Mouse (Mus musculus): ENCODE results near the gene Atg4a-ps. TPM values are rescaled to one million over a fixed set of nuclear protein-coding genes. Genes with fewer than 3 reads are reported as not detected.
"Not testable (repeated sequence)": the region's sequence is repeated elsewhere in the genome, so short reads cannot be mapped to it uniquely, and the experiment has no call there.

Atg4a-ps gene
- polyA plus RNA-seq (2012; rRNA removed) = not detected in 2 replicates

DNA sequence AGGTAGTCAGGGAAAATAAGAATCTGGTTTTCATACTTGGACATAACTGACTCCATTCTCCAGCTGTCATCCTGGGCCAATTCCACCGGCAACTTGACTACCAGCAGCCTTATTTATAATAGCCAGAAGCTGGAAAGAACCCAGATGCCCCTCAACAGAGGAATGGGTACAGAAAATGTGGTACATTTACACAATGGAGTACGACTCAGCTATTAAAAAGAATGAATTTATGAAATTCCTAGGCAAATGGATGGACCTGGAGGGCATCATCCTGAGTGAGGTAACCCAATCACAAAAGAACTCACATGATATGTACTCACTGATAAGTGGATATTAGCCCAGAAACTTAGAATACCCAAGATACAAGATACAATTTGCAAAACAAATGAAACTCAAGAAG is at the start of gene Atg4a-ps:
Atg4a-ps (minus strand) TSS at position 101 of the 400 bp plus-strand sequence.
- 94% methylated on average over 2 of the region's 2 CpGs for WGBS
- H3K4me1 ChIP-seq (replicated peaks; ENCODE audit: control insufficient read depth, insufficient read depth, low read length) = peaks cover 25% of the 10 kb centered on the region
- H3K27me3 ChIP-seq (ENCODE audit: control insufficient read depth, insufficient read depth, low read length); H3K4me3 ChIP-seq (ENCODE audit: control insufficient read depth, insufficient read depth, low read length); DNase-seq; H3K27ac ChIP-seq (ENCODE audit: control insufficient read depth, insufficient read depth, low read length); H3K36me3 ChIP-seq (ENCODE audit: control insufficient read depth, insufficient read depth, low read length): not testable (repeated sequence)

- H3K4me1 ChIP-seq (replicated peaks; ENCODE audit: control insufficient read depth, insufficient read depth, low read length) = no peaks in the 10 kb centered on the region
- no peak for DNase-seq
- TF ChIP-seq POLR2A (IDR thresholded peaks at IDR 0.05; ENCODE audit: control insufficient read depth, extremely low read depth, insufficient read depth, low read length, poor library complexity) = no peak
- TF ChIP-seq CTCF (IDR thresholded peaks at IDR 0.05; ENCODE audit: borderline replicate concordance, control insufficient read depth, extremely low read depth, insufficient read depth, low read length, poor library complexity) = no peak
- H3K27me3 ChIP-seq (ENCODE audit: control insufficient read depth, insufficient read depth, low read length) = no peaks in the 10 kb centered on the region
- no peak overlapping the region for H3K27ac ChIP-seq (ENCODE audit: control insufficient read depth, insufficient read depth, low read length)
- no peaks in the 10 kb centered on the region for H3K36me3 ChIP-seq (ENCODE audit: control insufficient read depth, insufficient read depth, low read length)
- no peak overlapping the region for H3K4me3 ChIP-seq (ENCODE audit: control insufficient read depth, insufficient read depth, low read length)
- WGBS = 79% methylated on average over 3 of the region's 3 CpGs
Observed at GRCm38 (mm10) chr3:103695556-103695955, 49.7 kb upstream of the Atg4a-ps start.

DNA sequence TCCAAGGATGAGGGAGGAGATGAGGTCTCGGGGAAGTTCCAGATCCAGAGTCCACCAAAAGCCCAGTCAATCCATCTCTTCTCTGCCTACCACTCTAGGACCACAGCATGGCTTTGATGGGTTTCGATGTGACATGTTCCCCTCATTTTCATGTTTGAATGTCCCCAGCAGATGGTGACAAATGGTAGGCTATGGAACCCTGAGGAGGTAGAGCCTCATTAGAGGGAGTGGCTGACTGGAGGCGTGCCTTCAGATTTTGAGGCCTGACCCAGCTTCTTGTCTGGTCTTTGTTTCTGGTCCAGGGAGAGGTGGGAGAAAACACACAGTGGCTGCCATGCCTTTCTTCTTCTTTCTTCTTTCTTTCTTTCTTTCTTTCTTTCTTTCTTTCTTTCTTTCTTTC is 44.6 kb upstream of the Atg4a-ps start:
- WGBS = 79% methylated on average over 3 of the region's 3 CpGs
- Histone ChIP-seq H3K27ac (ENCODE audit: control insufficient read depth, insufficient read depth, low read length) (no peak overlapping the region), H3K27me3 (ENCODE audit: control insufficient read depth, insufficient read depth, low read length) (no peaks in the 10 kb centered on the region), H3K4me1 (replicated peaks; ENCODE audit: control insufficient read depth, insufficient read depth, low read length) (no peaks in the 10 kb centered on the region), H3K4me3 (ENCODE audit: control insufficient read depth, insufficient read depth, low read length) (no peak overlapping the region), H3K36me3 (ENCODE audit: control insufficient read depth, insufficient read depth, low read length) (no peaks in the 10 kb centered on the region)
- no peak for DNase-seq
- TF ChIP-seq CTCF (IDR thresholded peaks at IDR 0.05; ENCODE audit: borderline replicate concordance, control insufficient read depth, extremely low read depth, insufficient read depth, low read length, poor library complexity) (no peak), POLR2A (IDR thresholded peaks at IDR 0.05; ENCODE audit: control insufficient read depth, extremely low read depth, insufficient read depth, low read length, poor library complexity) (no peak)

- Histone ChIP-seq H3K36me3 (ENCODE audit: control insufficient read depth, insufficient read depth, low read length) (no peaks in the 10 kb centered on the region), H3K4me1 (replicated peaks; ENCODE audit: control insufficient read depth, insufficient read depth, low read length) (no peaks in the 10 kb centered on the region), H3K27ac (ENCODE audit: control insufficient read depth, insufficient read depth, low read length) (no peak overlapping the region), H3K27me3 (ENCODE audit: control insufficient read depth, insufficient read depth, low read length) (no peaks in the 10 kb centered on the region), H3K4me3 (ENCODE audit: control insufficient read depth, insufficient read depth, low read length) (no peak overlapping the region)
- WGBS = 67% methylated on average over 1 of the region's 1 CpGs
- no peak for TF ChIP-seq POLR2A (IDR thresholded peaks at IDR 0.05; ENCODE audit: control insufficient read depth, extremely low read depth, insufficient read depth, low read length, poor library complexity)
- no peak for TF ChIP-seq CTCF (IDR thresholded peaks at IDR 0.05; ENCODE audit: borderline replicate concordance, control insufficient read depth, extremely low read depth, insufficient read depth, low read length, poor library complexity)
- DNase-seq = no peak
Observed at GRCm38 (mm10) chr3:103689043-103689442, 43.2 kb upstream of the Atg4a-ps start.

GRCm38 (mm10) chr3:103683966-103684319 is 38.1 kb upstream of the Atg4a-ps start:
- no peaks in the 10 kb centered on the region for H3K36me3 ChIP-seq (ENCODE audit: control insufficient read depth, insufficient read depth, low read length)
- no peak for DNase-seq
- WGBS = 74% methylated on average over 5 of the region's 5 CpGs

DNA sequence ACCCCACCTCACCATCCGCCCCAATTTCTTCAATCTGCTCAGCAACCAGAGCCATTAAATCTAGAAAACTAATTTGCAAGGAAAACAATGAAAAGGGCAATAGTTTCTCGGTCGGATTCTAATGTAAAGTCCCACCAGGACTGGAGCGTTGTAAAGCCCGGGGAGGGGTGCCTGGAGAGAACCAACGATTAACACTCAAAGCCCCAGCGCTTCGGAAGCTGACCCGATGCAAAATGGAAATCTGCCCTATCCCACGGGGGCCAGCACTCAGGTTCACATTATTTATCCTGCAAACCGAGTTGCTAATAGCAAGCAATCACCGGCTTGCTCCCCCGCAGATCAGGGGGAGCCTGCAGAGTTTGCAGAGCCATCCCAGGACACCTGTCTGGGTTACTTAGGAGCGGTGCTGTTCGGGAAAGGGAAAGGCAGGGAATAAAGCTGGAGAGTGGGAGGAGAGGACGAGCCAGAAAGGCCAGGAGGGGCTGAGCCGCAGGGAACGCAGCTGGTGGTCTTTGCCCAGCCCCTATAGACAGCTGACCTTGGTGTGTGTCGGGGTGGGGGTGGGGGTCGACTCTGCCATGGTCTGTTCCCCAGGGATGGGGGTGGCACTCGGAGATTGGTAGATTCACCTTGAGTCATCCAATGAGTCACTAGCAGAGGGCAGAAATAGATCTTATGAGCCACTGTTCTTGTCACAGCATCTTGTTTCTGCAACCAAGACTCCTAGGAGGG is 37.5 kb upstream of the Atg4a-ps start:
- no peaks in the 10 kb centered on the region for H3K36me3 ChIP-seq (ENCODE audit: control insufficient read depth, insufficient read depth, low read length)
- TF ChIP-seq POLR2A (IDR thresholded peaks at IDR 0.05; ENCODE audit: control insufficient read depth, extremely low read depth, insufficient read depth, low read length, poor library complexity) (no peak), CTCF (IDR thresholded peaks at IDR 0.05; ENCODE audit: borderline replicate concordance, control insufficient read depth, extremely low read depth, insufficient read depth, low read length, poor library complexity) (no peak)
- 41% methylated on average over 21 of the region's 21 CpGs for WGBS
- no peaks in the 10 kb centered on the region for H3K4me1 ChIP-seq (replicated peaks; ENCODE audit: control insufficient read depth, insufficient read depth, low read length)
- H3K27ac ChIP-seq (ENCODE audit: control insufficient read depth, insufficient read depth, low read length) = no peak overlapping the region
- no peaks in the 10 kb centered on the region for H3K27me3 ChIP-seq (ENCODE audit: control insufficient read depth, insufficient read depth, low read length)
- no peak overlapping the region for H3K4me3 ChIP-seq (ENCODE audit: control insufficient read depth, insufficient read depth, low read length)
- no peak for DNase-seq

More at GRCm38 (mm10) chr3:103683966-103684319, 38.1 kb upstream of the Atg4a-ps start:
- no peak for TF ChIP-seq CTCF (IDR thresholded peaks at IDR 0.05; ENCODE audit: borderline replicate concordance, control insufficient read depth, extremely low read depth, insufficient read depth, low read length, poor library complexity)
- TF ChIP-seq POLR2A (IDR thresholded peaks at IDR 0.05; ENCODE audit: control insufficient read depth, extremely low read depth, insufficient read depth, low read length, poor library complexity) = no peak
- Histone ChIP-seq H3K27me3 (ENCODE audit: control insufficient read depth, insufficient read depth, low read length) (no peaks in the 10 kb centered on the region), H3K4me3 (ENCODE audit: control insufficient read depth, insufficient read depth, low read length) (no peak overlapping the region), H3K27ac (ENCODE audit: control insufficient read depth, insufficient read depth, low read length) (no peak overlapping the region), H3K4me1 (replicated peaks; ENCODE audit: control insufficient read depth, insufficient read depth, low read length) (no peaks in the 10 kb centered on the region)

GRCm38 (mm10) chr3:103682473-103682872 is 36.6 kb upstream of the Atg4a-ps start:
- Histone ChIP-seq H3K4me3 (ENCODE audit: control insufficient read depth, insufficient read depth, low read length) (no peak overlapping the region), H3K36me3 (ENCODE audit: control insufficient read depth, insufficient read depth, low read length) (no peaks in the 10 kb centered on the region), H3K27ac (ENCODE audit: control insufficient read depth, insufficient read depth, low read length) (no peak overlapping the region), H3K4me1 (replicated peaks; ENCODE audit: control insufficient read depth, insufficient read depth, low read length) (no peaks in the 10 kb centered on the region), H3K27me3 (ENCODE audit: control insufficient read depth, insufficient read depth, low read length) (no peaks in the 10 kb centered on the region)
- no peak for DNase-seq
- 79% methylated on average over 4 of the region's 4 CpGs for WGBS
- TF ChIP-seq POLR2A (IDR thresholded peaks at IDR 0.05; ENCODE audit: control insufficient read depth, extremely low read depth, insufficient read depth, low read length, poor library complexity) = no peak

All from thymus, adult 2 months (tissue).